Mouse (Mus musculus): ENCODE results near the gene Ttll5. TPM values are rescaled to one million over a fixed set of nuclear protein-coding genes. Genes with fewer than 3 reads are reported as not detected.

Ttll5 gene
- polyA plus RNA-seq, 1 experiment from 2014 or later: 19.9 TPM

Other genes starting within 250 kb of the Ttll5 start
- gene Jdp2, start 225.6 kb upstream of the Ttll5 start, polyA plus RNA-seq (2014; fragmentation: Nextera tagmentation; extraction: Ambion mirVana): 0.31 TPM in 2 replicates
- 1.3 and 1.5 TPM in 2 replicates for gene Batf, start 138.0 kb upstream of the Ttll5 start, polyA plus RNA-seq (2014; fragmentation: Nextera tagmentation; extraction: Ambion mirVana)
- 0.84 and 1.0 TPM in 2 replicates for gene Flvcr2, start 78.1 kb upstream of the Ttll5 start, polyA plus RNA-seq (2014; fragmentation: Nextera tagmentation; extraction: Ambion mirVana)
- 101 and 107 TPM in 2 replicates for gene Erg28, start 109 bp upstream of the Ttll5 start, polyA plus RNA-seq (2014; fragmentation: Nextera tagmentation; extraction: Ambion mirVana)